20 mouse cellular contexts compared by ENCODE assay signal in the genomic region with DNA sequence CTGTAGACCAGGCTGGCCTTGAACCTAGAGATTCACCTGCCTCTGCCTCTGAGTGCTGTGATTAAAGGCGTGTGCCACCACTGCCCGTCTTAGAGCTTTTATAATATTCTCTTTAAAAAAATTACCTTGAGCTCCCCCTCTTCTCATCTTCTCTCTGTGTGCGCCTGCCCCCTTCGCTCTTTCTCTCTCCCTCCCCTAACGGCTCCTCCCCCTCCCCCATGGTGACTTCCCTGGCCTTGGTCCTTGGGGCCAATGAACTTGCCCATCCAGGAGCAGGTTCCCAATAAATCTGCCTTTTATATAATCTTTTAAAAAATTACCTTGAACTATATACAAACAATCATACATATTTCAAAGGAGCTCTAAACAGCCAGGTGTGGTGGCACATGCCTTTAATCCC. TPM values are rescaled to one million over a fixed set of nuclear protein-coding genes. Genes with fewer than 3 reads are reported as not detected.
DNase-seq lines count a peak whose midpoint lies in the region; ATAC-seq and TF ChIP-seq lines count a peak whose summit lies in the region.
"Had no signal": no experiment of that assay in that cellular context is flagged by ENCODE, and none has a peak within 500 bp of the region (broad histone marks: within the 10 kb centered on the region; RNA-seq: fewer than 3 reads in every experiment).

No protein-coding gene starts in this region.

- 73% methylated on average over 5 of the region's 5 CpGs for WGBS in kidney, adult 2 months
- 88% methylated on average over 5 of the region's 5 CpGs for WGBS in kidney, embryonic 15.5 days

- H3K27me3 ChIP-seq in kidney, adult 2 months (replicated peaks; ENCODE audit: control insufficient read depth, insufficient read depth, low read length), result no peaks in the 10 kb centered on the region
- H3K27me3 ChIP-seq in kidney, embryonic 15.5 days, result no peaks in the 10 kb centered on the region
- H3K27me3 ChIP-seq: embryonic facial prominence, embryonic 13.5 days; embryonic facial prominence, embryonic 15.5 days; forebrain, embryonic 13.5 days had no signal

- H3K4me2 ChIP-seq in kidney, embryonic 15.5 days, result no peak overlapping the region
- H3K4me2 ChIP-seq: embryonic facial prominence, embryonic 13.5 days; embryonic facial prominence, embryonic 15.5 days; forebrain, embryonic 13.5 days had no signal

- no peaks in the 10 kb centered on the region; the same call in 1 of the 2 replicates for H3K36me3 ChIP-seq in kidney, adult 2 months (ENCODE audit: control insufficient read depth, insufficient read depth, low read length)
- H3K36me3 ChIP-seq in kidney, embryonic 15.5 days, result peaks cover 4% of the 10 kb centered on the region; the same call in 1 of the 2 replicates
- H3K36me3 ChIP-seq: embryonic facial prominence, embryonic 15.5 days; forebrain, embryonic 10.5 days had no signal

- peak; percentile 71 for DNase-seq in kidney, adult 2 months
- peak; percentile 27 to 68 for DNase-seq in kidney, postnatal 25 days
- no peak for DNase-seq in kidney, postnatal 4 days
- DNase-seq: adrenal gland, adult 2 months; adrenal gland, postnatal 10 days; adrenal gland, postnatal 25 days; cerebellum, adult 11 months; cerebellum, adult 18-20 months; cerebellum, adult 8-10 months; cerebellum, adult 9-11 months; cerebellum, postnatal 14 days; cerebellum, postnatal 36 days; embryo, embryonic 11 days had no signal

- peaks cover 26% of the 10 kb centered on the region; the same call in 1 of the 2 replicates for H3K4me1 ChIP-seq in kidney, adult 2 months (ENCODE audit: control insufficient read depth, insufficient read depth, low read length)
- no peaks in the 10 kb centered on the region for H3K4me1 ChIP-seq in kidney, embryonic 15.5 days
- H3K4me1 ChIP-seq: embryonic facial prominence, embryonic 13.5 days; embryonic facial prominence, embryonic 15.5 days had no signal

- H3K9ac ChIP-seq in kidney, embryonic 15.5 days, result no peak overlapping the region
- H3K9ac ChIP-seq: embryonic facial prominence, embryonic 13.5 days; embryonic facial prominence, embryonic 15.5 days; forebrain, embryonic 13.5 days had no signal

- H3K27ac ChIP-seq in kidney, adult 2 months (ENCODE audit: insufficient read depth, low read depth, low read length), result peak overlapping the region; percentile 92
- H3K27ac ChIP-seq in kidney, embryonic 15.5 days, result no peak overlapping the region
- H3K27ac ChIP-seq: embryonic facial prominence, embryonic 13.5 days; embryonic facial prominence, embryonic 15.5 days; forebrain, embryonic 10.5 days; forebrain, embryonic 13.5 days had no signal

- no peaks in the 10 kb centered on the region for H3K9me3 ChIP-seq in kidney, embryonic 15.5 days (replicated peaks)
- H3K9me3 ChIP-seq: embryonic facial prominence, embryonic 13.5 days; embryonic facial prominence, embryonic 15.5 days; forebrain, embryonic 10.5 days; forebrain, embryonic 13.5 days had no signal

- TF ChIP-seq POLR2A in kidney, adult 2 months (IDR thresholded peaks at IDR 0.05; ENCODE audit: low read depth, low read length), result no peak

- ATAC-seq in kidney, embryonic 15.5 days (replicated peaks; ENCODE audit: low FRiP score), result no peak
- ATAC-seq: forebrain, embryonic 13.5 days; forebrain, embryonic 16.5 days had no signal

- TF ChIP-seq CTCF in kidney, adult 2 months (conservative IDR thresholded peaks at IDR 0.05; ENCODE audit: insufficient read depth, insufficient read length, low read depth, low read length), result no peak

- no peak overlapping the region for H3K4me3 ChIP-seq in kidney, adult 2 months (ENCODE audit: insufficient read depth, low read depth, low read length)
- H3K4me3 ChIP-seq in kidney, embryonic 15.5 days (replicated peaks), result no peak overlapping the region
- H3K4me3 ChIP-seq: embryonic facial prominence, embryonic 13.5 days; embryonic facial prominence, embryonic 15.5 days; erythroblast, embryonic 14.5 days; forebrain, embryonic 10.5 days; forebrain, embryonic 13.5 days had no signal

RNA-seq across cellular contexts. Expression of a gene that starts 9.6 kb away (rescaled TPM):
- polyA plus RNA-seq in kidney, adult 2 months (2012; rRNA removed), result 248 and 308 TPM in 2 replicates
- 40.1 and 45.0 TPM in 2 replicates for polyA plus RNA-seq in kidney, embryonic 15.5 days (2015; fragmentation: Nextera tagmentation; extraction: Ambion mirVana)

RNA-seq across cellular contexts. Expression of a gene that starts 28.0 kb away (rescaled TPM):
- 0.05 TPM in 1 of 2 replicates, not detected in the other for polyA plus RNA-seq in kidney, adult 2 months (2012; rRNA removed)
- polyA plus RNA-seq in kidney, embryonic 15.5 days (2015; fragmentation: Nextera tagmentation; extraction: Ambion mirVana), result 0.93 and 1.7 TPM in 2 replicates

Comparison
In these comparisons a context has a peak if more than half of its experiments do, and no peak if none do; other contexts are left out.
1. DNase-seq: peak in kidney, adult 2 months (single experiment) and kidney, postnatal 25 days (2 of 2); none in kidney, postnatal 4 days (0 of 2).